Mouse (Mus musculus) C2C12 (cell line): ENCODE results near the gene Stpg1.

ENCODE experiments used
- CTCF ChIP-seq: IDR thresholded peaks from one replicate; pipeline ENCODE4 v1.5.1; 2011; ENCODE audit not compliant: control insufficient read depth, insufficient read depth, insufficient read length
- MAX ChIP-seq: IDR thresholded peaks from one replicate; pipeline ENCODE4 v1.6.1; 2011; ENCODE audit warnings: mild to moderate bottlenecking, control low read depth
- MYOD1 ChIP-seq: IDR thresholded peaks from one replicate; pipeline ENCODE4 v1.6.1; 2011; ENCODE audit warnings: low read depth; ENCODE audit not compliant: control insufficient read depth, insufficient read length

- no peak for TF ChIP-seq CTCF
- TF ChIP-seq MAX = no peak
- no peak for TF ChIP-seq MYOD1
These were observed 19.3 kb downstream of the Stpg1 start for GRCm38 (mm10) chr4:135513865-135514264.
